Mouse (Mus musculus): ENCODE data around the gene Treml4. TPM values are rescaled to one million over a fixed set of nuclear protein-coding genes. Genes with fewer than 3 reads are reported as not detected.
"Not testable (repeated sequence)": the region's sequence is repeated elsewhere in the genome, so short reads cannot be mapped to it uniquely, and the experiment has no call there.

Treml4 gene
- polyA plus RNA-seq, 2 experiments, result 4.3 to 5.7 TPM

DNA sequence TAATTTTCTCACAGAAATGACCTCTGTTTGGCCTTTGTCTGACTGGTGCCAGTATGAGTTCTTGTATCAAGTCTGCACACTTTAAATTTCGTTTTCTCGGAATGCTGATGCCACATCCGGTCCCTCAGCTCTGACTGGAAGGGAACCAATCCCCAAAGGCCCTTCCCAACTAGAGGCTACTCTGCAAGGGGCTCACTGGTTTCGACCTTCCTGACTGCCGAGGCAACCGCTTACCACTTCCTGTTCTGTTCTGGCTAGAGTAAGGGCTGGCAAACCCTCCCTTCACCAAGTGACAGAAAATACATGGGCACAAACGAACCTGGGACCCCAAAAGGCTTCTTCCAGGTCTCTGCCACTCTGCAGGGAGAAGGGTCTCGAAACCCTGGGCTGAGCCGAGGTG, 36.8 kb downstream of the Treml4 start:
- H3K4me3 ChIP-seq (ENCODE audit: insufficient read depth in 1 of 2, low read depth in 2 of 2, low read length in 2 of 2), result peak overlapping the region; percentile 67 to 92

DNA sequence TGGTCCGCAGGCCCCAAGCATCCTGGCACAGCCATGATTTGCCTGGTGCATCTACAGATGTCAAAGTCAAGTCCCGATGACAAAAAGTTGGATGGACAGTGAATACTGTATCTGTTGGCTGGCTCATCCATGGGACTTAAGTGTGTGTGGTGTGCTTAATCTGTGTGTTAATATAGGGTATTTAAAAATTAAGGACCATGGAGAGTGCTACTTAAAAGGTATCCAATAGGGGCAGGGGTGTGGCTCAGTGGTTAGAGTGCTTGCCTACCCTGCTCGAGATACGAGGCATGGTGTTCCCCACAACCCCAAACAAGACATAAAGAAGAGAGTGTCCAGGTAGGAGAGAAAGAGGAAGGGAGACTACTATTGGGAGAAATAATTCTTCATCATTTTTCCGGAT, 37.7 kb downstream of the Treml4 start:
- DNase-seq (ENCODE audit: low read depth in 3 of 3, low spot score in 3 of 3) (no peak), ATAC-seq (ENCODE audit: insufficient read depth) (no peak)
- Histone ChIP-seq H3K36me3 (replicated peaks; ENCODE audit: control insufficient read depth, insufficient read depth, low read depth) (peaks cover 6% of the 10 kb centered on the region), H3K9me3 (ENCODE audit: control insufficient read depth, low read length) (no peaks in the 10 kb centered on the region), H3K27ac (no peak overlapping the region), H3K9ac (replicated peaks) (peak overlapping the region; percentile 86), H3K4me1 (replicated peaks; ENCODE audit: control insufficient read depth in 2 of 2, insufficient read depth in 2 of 2, low read length in 1 of 2) (peaks cover 20 to 41% of the 10 kb centered on the region in 2 experiments), H3K4me3 (ENCODE audit: insufficient read depth in 1 of 2, low read depth in 2 of 2, low read length in 2 of 2) (peak overlapping the region; percentile 57 to 67), H3K4me2 (ENCODE audit: low read depth) (peak overlapping the region; percentile 79), H3K27me3 (ENCODE audit: control insufficient read depth, insufficient read depth, low read length) (no peaks in the 10 kb centered on the region)
- TF ChIP-seq EP300 (IDR thresholded peaks at IDR 0.05; ENCODE audit: low read depth) (no peak), CTCF (IDR thresholded peaks at IDR 0.05; ENCODE audit: low read depth) (no peak)
- whole genome bisulfite sequencing (ENCODE audit: insufficient replicate concordance), result 54% methylated on average over 5 of the region's 5 CpGs

More for the DNA sequence above, 36.8 kb downstream of the Treml4 start:
- DNase-seq (ENCODE audit: low read depth in 3 of 3, low spot score in 3 of 3) (peak in 1 of 3 experiments; percentile 44), ATAC-seq (ENCODE audit: insufficient read depth) (peak; percentile 2; the same call in 1 of the 2 replicates)
- H3K4me1 ChIP-seq (replicated peaks; ENCODE audit: control insufficient read depth in 2 of 2, insufficient read depth in 2 of 2, low read length in 1 of 2), result peaks cover 20 to 41% of the 10 kb centered on the region in 2 experiments
- no peaks in the 10 kb centered on the region for H3K9me3 ChIP-seq (ENCODE audit: control insufficient read depth, low read length)
- 9% methylated on average over 9 of the region's 9 CpGs for WGBS (ENCODE audit: insufficient replicate concordance)
- TF ChIP-seq EP300 (IDR thresholded peaks at IDR 0.05; ENCODE audit: low read depth), result no peak
- peaks cover 6% of the 10 kb centered on the region for H3K36me3 ChIP-seq (replicated peaks; ENCODE audit: control insufficient read depth, insufficient read depth, low read depth)
- H3K27ac ChIP-seq, result peak overlapping the region; percentile 78
- peak overlapping the region; percentile 79 for H3K4me2 ChIP-seq (ENCODE audit: low read depth)
- no peaks in the 10 kb centered on the region for H3K27me3 ChIP-seq (ENCODE audit: control insufficient read depth, insufficient read depth, low read length)
- peak overlapping the region; percentile 86 for H3K9ac ChIP-seq (replicated peaks)

DNA sequence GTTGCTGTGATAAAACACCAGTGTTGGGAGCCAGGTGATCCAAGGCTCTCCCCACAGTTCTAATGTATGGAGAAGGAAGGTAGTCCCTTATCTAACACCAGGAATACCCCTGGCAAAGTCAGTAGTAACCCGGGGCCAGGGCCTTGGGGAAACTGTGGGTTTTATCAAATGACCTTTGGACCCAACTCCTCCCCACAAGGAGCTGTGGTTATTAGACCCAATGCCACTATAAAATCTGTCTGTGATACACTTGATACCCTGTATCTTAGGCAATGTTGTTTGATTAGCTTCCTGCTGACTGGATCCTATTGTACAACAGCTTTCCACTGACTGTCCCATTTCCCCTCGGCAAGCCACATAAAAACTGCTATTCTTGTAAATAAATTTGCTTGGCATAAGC, 48.0 kb downstream of the Treml4 start:
- Histone ChIP-seq H3K9ac (replicated peaks) (no peak overlapping the region), H3K9me3 (ENCODE audit: control insufficient read depth, low read length) (no peaks in the 10 kb centered on the region), H3K4me2 (ENCODE audit: low read depth) (no peak overlapping the region), H3K27ac (no peak overlapping the region), H3K4me1 (replicated peaks; ENCODE audit: control insufficient read depth in 2 of 2, insufficient read depth in 2 of 2, low read length in 1 of 2) (no peaks in the 10 kb centered on the region), H3K4me3 (ENCODE audit: insufficient read depth in 1 of 2, low read depth in 2 of 2, low read length in 2 of 2) (no peak overlapping the region), H3K36me3 (replicated peaks; ENCODE audit: control insufficient read depth, insufficient read depth, low read depth) (no peaks in the 10 kb centered on the region), H3K27me3 (ENCODE audit: control insufficient read depth, insufficient read depth, low read length) (no peaks in the 10 kb centered on the region)
- ATAC-seq (ENCODE audit: insufficient read depth) (no peak), DNase-seq (ENCODE audit: low read depth in 3 of 3, low spot score in 3 of 3) (no peak)
- WGBS (ENCODE audit: insufficient replicate concordance), result 43% methylated on average over 2 of the region's 2 CpGs
- TF ChIP-seq CTCF (IDR thresholded peaks at IDR 0.05; ENCODE audit: low read depth), result no peak
- TF ChIP-seq EP300 (IDR thresholded peaks at IDR 0.05; ENCODE audit: low read depth), result no peak

DNA sequence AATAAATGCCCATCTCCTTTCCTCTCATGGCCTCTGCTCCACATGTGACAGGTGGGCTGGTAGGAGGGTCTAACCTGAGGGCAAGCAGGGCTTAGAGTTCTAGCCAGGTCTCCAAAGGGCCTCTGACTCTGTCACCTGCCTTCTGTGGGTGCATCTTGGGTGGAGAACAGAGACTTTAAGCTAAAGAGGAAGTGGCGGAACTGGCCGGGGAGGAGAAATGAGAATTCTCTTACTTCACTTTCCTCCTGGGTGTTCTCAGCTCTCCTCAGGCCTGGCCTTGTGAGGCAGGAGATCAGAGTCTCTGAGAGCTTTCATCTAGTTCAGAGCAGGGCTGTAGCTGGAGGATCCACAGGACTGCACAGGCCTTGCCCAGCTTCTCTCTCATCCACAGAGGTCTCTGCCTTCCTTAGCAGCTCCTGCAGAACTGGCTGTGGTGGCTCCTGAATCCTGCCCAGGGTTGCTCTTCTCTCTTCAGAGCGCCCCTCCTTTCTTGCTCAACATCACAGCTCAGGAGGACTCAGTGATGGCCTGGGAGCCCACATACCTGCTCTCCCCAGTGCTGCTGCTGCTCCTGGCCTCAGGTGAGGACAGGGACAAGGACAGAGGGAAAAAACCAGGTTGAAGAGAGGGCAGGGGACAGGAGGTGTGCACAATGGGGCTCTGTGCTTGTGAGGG, 51.9 kb downstream of the Treml4 start, which contains the start of gene B430306N03Rik:
TSS of gene B430306N03Rik (plus strand) at position 237 of the 675 bp plus-strand sequence.
- 48% methylated on average over 3 of the region's 3 CpGs for WGBS (ENCODE audit: insufficient replicate concordance)
- H3K27me3 ChIP-seq (ENCODE audit: control insufficient read depth, insufficient read depth, low read length); H3K4me2 ChIP-seq (ENCODE audit: low read depth); H3K27ac ChIP-seq; DNase-seq (ENCODE audit: low read depth in 3 of 3, low spot score in 3 of 3); H3K36me3 ChIP-seq (replicated peaks; ENCODE audit: control insufficient read depth, insufficient read depth, low read depth); H3K9ac ChIP-seq (replicated peaks); H3K4me3 ChIP-seq (ENCODE audit: insufficient read depth in 1 of 2, low read depth in 2 of 2, low read length in 2 of 2); ATAC-seq (ENCODE audit: insufficient read depth); H3K4me1 ChIP-seq (replicated peaks; ENCODE audit: control insufficient read depth in 2 of 2, insufficient read depth in 2 of 2, low read length in 1 of 2); H3K9me3 ChIP-seq (ENCODE audit: control insufficient read depth, low read length): not testable (repeated sequence)

DNA sequence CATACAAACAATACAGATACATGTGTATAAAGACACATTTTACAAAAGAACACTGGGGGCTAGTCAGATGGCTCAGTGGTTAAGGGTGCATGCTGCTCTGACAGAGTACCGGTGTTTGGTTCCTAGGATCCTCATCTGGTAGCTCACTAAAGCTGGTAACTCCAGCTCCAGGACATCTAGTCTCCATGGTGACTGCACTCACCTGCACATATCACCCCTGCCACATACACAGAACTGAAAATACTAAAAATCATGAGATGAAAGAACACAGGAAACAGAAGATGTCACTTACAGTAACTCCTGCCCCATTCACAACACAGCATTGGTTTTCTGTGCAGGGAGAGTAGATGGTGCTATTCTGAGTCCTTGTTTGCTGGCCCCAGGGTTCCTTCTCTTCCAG, 54.6 kb downstream of the Treml4 start:
- Histone ChIP-seq H3K27me3 (ENCODE audit: control insufficient read depth, insufficient read depth, low read length) (no peaks in the 10 kb centered on the region), H3K4me2 (ENCODE audit: low read depth) (no peak overlapping the region), H3K36me3 (replicated peaks; ENCODE audit: control insufficient read depth, insufficient read depth, low read depth) (no peaks in the 10 kb centered on the region), H3K9ac (replicated peaks) (no peak overlapping the region), H3K4me1 (replicated peaks; ENCODE audit: control insufficient read depth in 2 of 2, insufficient read depth in 2 of 2, low read length in 1 of 2) (peaks cover 0 to 24% of the 10 kb centered on the region in 2 experiments; a peak in 3 of 4 replicates), H3K4me3 (ENCODE audit: insufficient read depth in 1 of 2, low read depth in 2 of 2, low read length in 2 of 2) (no peak overlapping the region), H3K27ac (no peak overlapping the region), H3K9me3 (ENCODE audit: control insufficient read depth, low read length) (no peaks in the 10 kb centered on the region)
- DNase-seq (ENCODE audit: low read depth in 3 of 3, low spot score in 3 of 3), result no peak
- TF ChIP-seq CTCF (IDR thresholded peaks at IDR 0.05; ENCODE audit: low read depth), result no peak
- 70% methylated on average over 1 of the region's 1 CpGs for WGBS (ENCODE audit: insufficient replicate concordance)
- ATAC-seq (ENCODE audit: insufficient read depth), result no peak

Data from liver, embryonic 14.5 days (tissue).